Mouse (Mus musculus) cerebellum, adult 11-12 months (tissue): ENCODE results near the gene Plpp4.

Experiments used
- DNase-seq: peaks from one replicate; pipeline ENCODE4 v3.0.0; 2022

The Plpp4 gene

GRCm38 (mm10) chr7:129307042-129307825, 50.4 kb downstream of the Plpp4 start:
- peak; percentile 8 for DNase-seq

- DNase-seq: no peak
These were observed 51.8 kb downstream of the Plpp4 start for GRCm38 (mm10) chr7:129308661-129309060.

- DNase-seq: no peak
These were observed 55.7 kb downstream of the Plpp4 start for GRCm38 (mm10) chr7:129312521-129312920.

- DNase-seq: no peak
These were observed 57.1 kb downstream of the Plpp4 start for GRCm38 (mm10) chr7:129313969-129314368.

DNA sequence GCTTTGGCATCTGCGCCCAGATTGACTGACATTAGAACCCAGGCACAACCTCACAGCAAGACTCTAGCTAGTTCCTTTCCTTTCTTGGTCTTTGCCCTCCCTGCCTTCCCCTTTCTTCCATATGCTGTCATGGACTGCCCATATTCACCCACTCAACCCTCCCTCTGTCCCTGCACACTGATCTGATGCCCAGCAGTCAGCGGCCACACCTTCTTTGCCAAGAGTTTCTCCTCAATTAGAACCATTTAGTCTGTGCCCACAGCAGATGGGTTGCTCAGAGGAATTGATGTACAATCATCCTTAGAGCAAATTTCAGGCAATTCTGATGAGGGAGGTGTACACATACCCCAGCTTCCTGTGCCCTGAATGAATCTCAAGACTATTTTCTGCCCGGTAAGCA, 83.3 kb downstream of the Plpp4 start:
- DNase-seq: no peak

- no peak for DNase-seq
These were observed 98.7 kb downstream of the Plpp4 start for GRCm38 (mm10) chr7:129355561-129355960.

DNA sequence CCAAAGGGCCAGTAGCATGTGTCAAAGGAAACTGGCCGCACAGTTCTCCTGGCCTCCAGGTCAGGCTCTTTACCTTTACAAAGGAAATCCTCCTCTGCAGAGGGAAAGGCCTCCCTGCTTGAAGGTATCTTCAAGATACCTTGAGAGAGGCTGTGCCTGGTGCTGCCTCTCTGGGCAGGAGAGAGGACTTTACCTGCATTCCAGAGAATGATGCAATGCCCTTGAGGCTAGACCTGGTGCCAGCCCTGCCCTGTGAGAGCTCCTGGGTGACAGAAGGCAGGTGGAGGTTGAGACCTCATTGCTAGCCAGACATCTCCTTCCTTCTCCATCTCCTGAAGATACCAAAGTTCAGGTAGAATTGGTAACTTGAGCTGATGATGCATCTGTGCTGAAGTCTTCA, 118.5 kb downstream of the Plpp4 start:
- no peak for DNase-seq

GRCm38 (mm10) chr7:129385149-129385548, 128.3 kb downstream of the Plpp4 start:
- no peak for DNase-seq

DNA sequence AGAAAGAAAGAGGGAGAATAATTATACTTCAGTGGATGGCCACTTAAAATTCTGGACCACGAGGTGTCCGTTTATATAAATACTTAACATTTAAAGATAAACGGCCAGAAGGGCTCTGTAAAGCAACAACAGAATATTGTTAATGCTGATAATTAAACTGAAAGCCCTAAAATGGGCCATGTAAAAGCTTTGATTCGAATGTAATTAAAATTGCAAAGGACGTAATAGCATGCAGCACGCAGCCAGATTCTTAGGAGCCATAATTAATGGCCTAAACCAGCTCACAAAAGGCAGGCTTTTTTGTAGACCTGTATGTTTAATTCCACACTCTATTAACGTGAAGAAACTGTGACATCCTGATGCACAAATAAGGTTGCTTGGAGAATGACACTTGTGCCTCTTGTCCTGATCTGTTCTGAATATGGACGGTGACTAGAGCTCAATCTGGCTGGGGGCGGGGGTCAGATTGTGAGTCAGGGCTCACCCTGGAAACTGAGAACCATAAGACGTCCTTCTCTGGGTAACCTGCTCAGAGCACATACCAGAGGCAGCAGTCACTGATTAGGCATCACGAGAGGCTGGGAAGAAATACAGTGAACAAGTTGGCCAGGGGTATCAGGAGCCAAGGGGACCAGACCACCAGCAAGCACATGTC, 136.1 kb downstream of the Plpp4 start:
- no peak for DNase-seq

DNA sequence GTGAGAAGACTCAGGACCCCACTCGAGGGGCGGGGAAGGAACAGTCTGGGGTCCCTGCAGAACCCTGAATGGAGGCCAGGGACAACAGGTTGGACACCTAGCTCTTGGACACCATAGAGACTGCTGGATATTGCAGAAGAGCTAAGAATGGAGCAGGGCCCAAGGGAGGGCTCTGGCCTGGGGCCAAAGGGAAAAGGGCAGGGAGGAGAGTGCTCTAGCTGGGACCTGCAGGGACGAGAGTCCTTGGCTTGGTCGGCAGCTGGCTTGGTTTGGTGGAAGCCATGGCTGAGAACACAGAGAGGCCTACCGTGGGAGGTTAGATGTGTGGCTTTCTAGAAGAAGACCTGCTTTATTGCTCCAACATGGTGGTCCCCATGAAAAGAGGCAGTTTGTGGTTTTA, 139.7 kb downstream of the Plpp4 start:
- no peak for DNase-seq

- DNase-seq: peak; percentile 47
These were observed 142.2 kb downstream of the Plpp4 start for GRCm38 (mm10) chr7:129399071-129399470.

- no peak for DNase-seq
These were observed 146.0 kb downstream of the Plpp4 start for GRCm38 (mm10) chr7:129402695-129403364.

DNA sequence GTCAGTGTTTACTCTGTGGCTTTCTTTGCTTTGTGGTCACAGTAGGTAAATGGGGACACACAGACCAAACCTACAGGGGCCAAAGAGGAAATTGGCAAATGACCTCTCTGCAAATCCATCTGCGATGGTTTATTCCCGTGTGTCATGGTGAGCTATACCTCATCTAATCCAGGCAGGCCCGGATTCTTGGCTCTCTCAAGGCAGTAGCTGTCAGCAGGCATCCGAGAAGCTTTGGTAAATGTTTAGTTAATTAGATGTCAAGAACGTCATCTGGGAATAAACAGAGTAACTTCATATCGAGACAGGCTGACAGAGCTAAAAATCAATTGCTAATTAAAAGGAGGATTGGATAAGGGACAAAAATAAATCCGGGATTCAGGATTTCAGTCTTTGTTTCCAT, 149.2 kb downstream of the Plpp4 start:
- no peak for DNase-seq

GRCm38 (mm10) chr7:129412695-129413094, 155.9 kb downstream of the Plpp4 start:
- DNase-seq: no peak

- no peak for DNase-seq
These were observed 158.3 kb downstream of the Plpp4 start for GRCm38 (mm10) chr7:129415179-129415578.

- DNase-seq: no peak
These were observed 164.3 kb downstream of the Plpp4 start for GRCm38 (mm10) chr7:129421181-129421580.

DNA sequence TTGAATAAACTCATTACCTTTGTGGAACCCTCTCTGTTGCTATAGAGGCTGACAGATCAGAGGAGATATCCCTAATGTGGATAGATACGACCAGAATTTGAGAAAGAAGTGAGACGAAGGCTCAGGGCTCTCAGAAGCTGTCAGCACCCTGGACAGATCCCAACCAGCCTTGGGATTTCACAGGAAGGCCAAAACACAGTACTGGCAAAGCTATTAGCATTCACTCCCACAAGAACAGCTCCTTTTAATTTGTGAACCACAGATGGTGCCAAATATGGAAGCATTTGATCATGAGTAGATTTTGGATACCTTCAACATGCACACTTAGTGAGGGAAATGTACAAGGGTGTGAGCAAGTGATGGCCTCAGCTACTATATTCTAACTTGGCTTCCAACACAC, 168.7 kb downstream of the Plpp4 start:
- no peak for DNase-seq

DNA sequence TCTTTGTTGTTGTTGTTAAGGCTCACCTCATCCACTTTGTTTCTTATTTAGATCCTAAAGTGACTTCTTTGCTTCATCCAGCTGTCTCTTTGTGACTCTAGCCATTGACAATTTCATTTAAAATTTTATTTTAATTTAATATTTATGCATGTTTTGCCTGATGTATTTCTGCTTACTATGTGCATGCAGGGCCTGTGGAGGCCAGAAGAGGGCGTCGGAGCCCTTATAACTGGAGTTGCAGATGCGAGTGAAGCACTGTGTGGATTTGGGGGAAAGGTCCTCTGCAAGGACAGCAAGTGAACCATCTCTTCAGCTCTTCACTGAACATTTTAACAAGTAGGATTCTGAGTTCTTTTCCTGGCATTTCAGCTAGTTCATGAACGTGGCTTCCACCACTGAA, 172.0 kb downstream of the Plpp4 start:
- DNase-seq: no peak

- DNase-seq: no peak
These were observed 173.1 kb downstream of the Plpp4 start for GRCm38 (mm10) chr7:129429903-129430302.
